Mouse (Mus musculus) ES-Bruce4 (cell line): ENCODE results near the gene Nosip.
A peak's percentile ranks its signal among the peaks of the same experiment; 100 is the strongest.

Experiments used
- CTCF ChIP-seq: IDR thresholded peaks from one replicate; pipeline ENCODE4 v1.8.1; 2011; ENCODE audit warnings: low read depth, low read length
- EP300 ChIP-seq: IDR thresholded peaks from 2 replicates; pipeline ENCODE4 v1.6.1; 2011; ENCODE audit warnings: low read depth, low read length; ENCODE audit not compliant: insufficient read depth

GRCm38 (mm10) chr7:45098541-45099240 is 36.5 kb downstream of the Nosip start:
- TF ChIP-seq EP300, result no peak
- TF ChIP-seq CTCF, result peak; percentile 69
